Mouse (Mus musculus) cerebellum, adult 9-10 months (tissue): ENCODE data around the gene Pcyt1a.

ENCODE experiments used
- DNase-seq: peaks from one replicate; pipeline ENCODE4 v3.0.0; 2022

Pcyt1a gene

DNA sequence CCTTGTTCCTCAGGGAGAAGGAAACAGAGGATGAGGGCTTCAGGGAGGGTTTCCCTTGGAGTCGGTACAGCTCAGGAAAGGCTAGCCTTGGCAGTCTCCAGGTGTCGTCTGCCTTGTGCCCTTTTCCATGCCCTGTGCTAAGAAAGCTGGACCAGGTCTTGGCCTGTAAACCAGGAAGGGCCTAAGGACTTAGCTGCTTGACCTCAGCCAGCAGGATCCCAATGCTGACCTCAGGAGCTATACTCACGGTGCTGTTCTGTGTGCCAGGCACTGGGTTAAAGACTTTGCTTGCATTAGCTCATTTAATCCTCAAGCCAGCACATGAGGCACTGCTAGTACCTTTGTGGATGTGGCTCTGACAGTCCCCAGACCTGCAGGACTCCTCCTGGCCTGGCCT, 80.6 kb downstream of the Pcyt1a start:
- DNase-seq, result no peak

DNA sequence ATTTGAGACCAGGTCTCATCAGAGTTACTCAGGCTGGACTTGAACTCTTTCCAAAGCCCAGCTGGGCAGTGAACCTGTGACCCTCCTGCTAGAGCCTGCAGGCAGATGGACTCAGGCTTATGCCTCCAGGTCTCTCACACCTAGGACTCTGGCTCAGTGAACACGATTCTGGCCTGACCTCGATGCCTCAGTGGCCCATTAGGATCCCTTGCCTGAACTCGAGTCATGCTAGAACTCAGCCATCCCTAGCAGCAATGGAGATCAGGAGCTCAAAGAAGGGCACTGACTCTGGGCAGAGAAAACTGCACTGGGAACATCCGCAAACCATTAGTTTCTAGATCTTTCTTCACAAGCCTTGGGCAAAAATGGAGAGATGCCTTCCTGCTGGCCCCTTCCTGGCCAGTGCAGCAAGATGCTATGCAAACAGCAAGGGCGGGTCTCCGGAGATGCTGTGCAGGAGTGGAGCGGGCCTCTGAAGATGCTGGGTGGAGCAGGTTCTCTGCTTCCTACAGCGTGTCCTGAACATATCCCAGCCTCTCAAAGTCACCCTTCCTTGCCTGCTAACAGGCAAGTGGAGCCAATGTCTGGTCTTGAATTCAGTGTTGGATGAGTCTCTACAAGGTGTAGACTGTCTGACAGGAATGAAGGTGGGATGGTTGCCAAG, 81.2 kb downstream of the Pcyt1a start:
- no peak for DNase-seq

DNA sequence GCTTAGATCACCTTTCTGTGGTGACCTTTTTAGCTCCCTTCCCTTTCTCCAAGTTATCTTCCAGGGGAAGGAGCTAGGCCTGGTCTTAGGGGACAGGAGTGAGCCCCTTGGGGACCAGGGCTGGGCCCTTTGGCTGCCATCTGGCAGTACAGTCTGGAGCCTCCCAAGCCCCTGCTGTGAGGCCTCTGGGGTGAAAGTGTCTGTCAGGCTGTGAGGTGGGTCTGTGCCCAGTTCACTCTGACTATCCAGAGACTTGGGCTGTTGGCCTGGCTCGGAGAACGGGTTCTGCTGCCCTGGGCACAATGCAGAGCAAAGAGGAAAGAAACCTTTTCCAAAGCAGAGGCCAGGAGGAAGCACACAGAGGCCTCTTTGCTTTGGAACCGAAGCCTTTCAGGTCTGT, 82.2 kb downstream of the Pcyt1a start:
- no peak for DNase-seq

GRCm38 (mm10) chr16:32513401-32513800, 82.7 kb downstream of the Pcyt1a start:
- no peak for DNase-seq

- no peak for DNase-seq
Measured at GRCm38 (mm10) chr16:32513948-32514347, 83.2 kb downstream of the Pcyt1a start.

DNA sequence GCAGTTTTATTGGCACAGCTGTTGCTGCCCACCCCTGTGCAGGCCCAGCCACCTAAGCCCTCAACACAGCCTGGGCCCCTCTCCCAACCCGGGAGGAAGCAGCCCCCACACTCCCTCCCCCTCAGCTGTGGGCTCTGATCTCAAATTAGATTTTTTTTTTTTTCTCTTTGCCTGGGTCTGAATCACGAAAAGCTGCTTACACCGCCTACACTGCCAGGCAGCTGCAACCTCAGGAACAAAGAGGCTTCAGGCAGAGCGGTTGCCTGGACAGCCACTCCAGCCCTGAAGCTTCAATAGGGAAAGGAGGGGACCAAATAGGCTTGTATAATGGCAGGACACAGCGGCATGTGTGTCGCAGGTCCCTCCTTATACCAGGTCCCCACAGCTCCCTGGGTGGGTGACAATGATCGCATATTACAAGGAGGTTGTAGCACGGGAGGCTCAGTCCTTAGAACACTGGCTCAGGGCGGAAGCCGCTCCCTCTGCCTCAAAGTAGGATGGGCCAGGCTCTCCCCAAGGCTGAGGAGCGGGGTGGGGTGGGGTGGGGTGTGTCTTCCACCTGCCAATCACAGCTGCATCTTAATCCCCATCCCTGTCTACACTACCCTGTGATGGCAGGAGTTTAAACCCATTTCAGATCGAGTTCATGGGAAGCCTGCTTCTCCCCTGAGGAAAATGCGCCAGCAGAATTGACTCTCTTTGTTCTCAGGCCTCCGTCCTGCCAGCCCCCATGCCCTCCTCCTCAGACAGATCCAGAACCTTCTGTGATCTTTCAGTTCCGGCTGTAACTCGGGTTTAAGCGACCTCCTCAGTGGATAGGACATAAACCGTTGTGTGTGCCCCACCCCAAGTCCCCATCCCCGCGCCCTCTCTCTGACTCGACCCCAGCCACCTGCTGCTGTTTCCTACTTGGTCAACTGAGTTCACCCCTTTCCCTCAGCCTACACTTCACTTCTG, 85.6 kb downstream of the Pcyt1a start:
- DNase-seq, result no peak

- DNase-seq, result no peak
Measured at GRCm38 (mm10) chr16:32517785-32518481, 87.2 kb downstream of the Pcyt1a start.

DNA sequence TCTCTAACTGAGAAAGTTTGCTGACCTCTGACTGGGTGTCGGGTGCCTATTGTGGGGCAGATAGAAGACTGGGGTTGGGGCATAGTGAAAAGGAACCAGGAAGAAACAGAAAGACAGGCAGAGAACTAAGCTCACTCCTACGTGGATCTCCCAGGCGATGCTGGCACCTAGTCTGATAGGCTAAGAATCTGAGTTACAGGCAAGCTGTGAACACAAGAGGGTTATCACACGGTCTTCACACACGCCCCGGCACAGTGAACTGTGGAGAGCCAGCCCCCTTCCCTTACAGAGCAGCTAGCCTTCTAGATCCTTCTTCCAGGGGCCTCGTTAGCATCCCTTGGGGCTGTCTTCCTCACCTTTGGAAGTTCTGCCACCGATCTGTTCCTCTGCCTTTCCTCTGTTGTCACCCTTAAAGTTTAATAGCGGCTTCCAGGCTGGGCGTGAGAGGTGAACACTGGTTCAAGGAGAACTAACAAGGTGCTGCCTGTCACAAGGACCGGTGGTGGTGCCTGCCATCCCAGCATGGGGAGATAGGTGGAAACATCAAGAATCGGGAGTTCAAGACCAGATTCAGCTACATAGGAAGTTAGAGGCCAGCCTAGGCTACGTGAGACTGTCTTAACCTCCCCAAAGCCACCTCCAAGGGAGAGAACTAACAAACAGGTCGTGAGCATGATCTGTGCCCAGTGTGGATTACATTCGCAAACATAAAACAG, 89.1 kb downstream of the Pcyt1a start:
- DNase-seq, result no peak

DNA sequence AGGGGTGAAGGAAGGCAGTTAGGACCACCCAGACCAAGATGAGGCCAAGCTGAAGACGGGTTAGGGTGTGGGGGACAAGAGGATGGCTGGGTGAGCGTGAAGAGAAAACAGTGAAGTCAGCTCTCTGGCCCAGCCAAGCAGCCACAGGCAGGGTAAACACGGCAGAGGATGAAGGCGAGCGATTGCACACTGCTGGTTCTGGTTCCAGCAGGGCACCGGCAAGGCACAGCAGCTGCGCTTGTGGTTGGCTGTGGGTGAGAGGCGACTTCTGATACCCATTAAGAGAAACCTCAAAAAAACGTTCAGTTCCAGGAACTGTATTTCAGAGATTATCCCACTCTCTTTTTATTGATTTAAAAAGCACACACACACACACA, 89.6 kb downstream of the Pcyt1a start:
- no peak for DNase-seq

DNA sequence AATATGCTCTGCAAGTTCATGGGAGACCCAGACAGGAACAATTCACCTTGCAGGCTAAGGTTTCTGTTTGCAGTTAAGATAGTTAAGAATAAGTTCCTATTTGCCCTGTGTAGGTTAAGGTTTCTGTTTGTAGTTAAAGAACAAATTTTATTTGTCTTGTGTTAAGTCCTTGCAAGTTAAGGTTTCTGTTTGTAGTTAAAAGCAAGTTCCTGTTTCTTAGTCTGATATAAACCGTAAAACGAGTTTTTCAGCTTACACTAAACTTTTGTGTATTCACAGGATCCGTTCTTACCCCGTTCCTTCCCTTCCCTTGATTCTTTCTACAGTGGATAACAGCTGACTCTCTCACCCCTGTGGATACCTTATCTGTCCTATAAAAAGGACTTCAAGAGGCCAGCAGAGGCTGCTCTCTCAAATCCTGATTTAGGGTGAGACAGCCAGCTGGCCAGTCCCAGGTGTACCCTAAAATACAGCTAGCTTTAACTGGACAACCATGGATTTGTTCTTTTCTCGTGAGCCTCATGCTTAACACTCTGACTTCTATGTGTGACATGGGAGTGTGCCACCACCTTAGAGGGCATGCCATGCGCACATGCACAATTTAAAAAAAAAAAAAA, 92.0 kb downstream of the Pcyt1a start:
- no peak for DNase-seq

GRCm38 (mm10) chr16:32523462-32524243, 92.9 kb downstream of the Pcyt1a start:
- peak; percentile 20 for DNase-seq

DNA sequence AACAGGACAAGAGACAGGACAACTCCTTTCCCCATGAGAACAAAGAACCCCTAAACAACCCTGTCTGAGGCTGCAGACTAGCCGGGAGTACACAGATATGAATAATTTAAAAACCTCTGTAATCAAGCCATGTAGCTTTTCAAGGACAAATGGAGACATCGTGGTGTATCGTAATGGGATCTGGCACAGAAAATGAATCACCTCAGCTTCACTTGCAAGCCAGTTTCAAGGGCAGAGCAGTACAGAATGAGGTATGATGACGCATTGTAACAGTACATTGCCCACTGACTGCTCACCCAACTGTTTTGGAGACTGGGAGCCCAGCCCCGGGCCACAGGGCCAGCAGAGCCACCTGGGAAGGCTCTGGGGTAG, 93.5 kb downstream of the Pcyt1a start:
- DNase-seq, result no peak
